Mouse (Mus musculus) testis, postnatal 10 days (tissue): Measurements from ENCODE around the gene Lrrc31.
"Not testable (repeated sequence)": the region's sequence is repeated elsewhere in the genome, so short reads cannot be mapped to it uniquely, and the experiment has no call there.

Source experiments
- DNase-seq: peaks from one replicate; pipeline ENCODE4 v3.0.0; 2021; ENCODE audit warnings: low spot score

Lrrc31 gene

GRCm38 (mm10) chr3:30699711-30700505, at the start of gene Lrrc31:
Lrrc31 (minus strand) TSS chr3:30699843.
- DNase-seq: not testable (repeated sequence)

GRCm38 (mm10) chr3:30748316-30748715, 48.7 kb upstream of the Lrrc31 start:
- no peak for DNase-seq

GRCm38 (mm10) chr3:30746006-30746405, 46.4 kb upstream of the Lrrc31 start, which contains the start of gene Samd7:
Samd7 (plus strand) TSS chr3:30746293.
- DNase-seq: no peak

- DNase-seq: no peak
These were observed 43.2 kb upstream of the Lrrc31 start for GRCm38 (mm10) chr3:30742891-30743290.

- peak; percentile 69 for DNase-seq
These were observed 41.7 kb upstream of the Lrrc31 start for GRCm38 (mm10) chr3:30741306-30741705.

GRCm38 (mm10) chr3:30736809-30737208, 37.2 kb upstream of the Lrrc31 start:
- no peak for DNase-seq

GRCm38 (mm10) chr3:30729046-30729445, 29.4 kb upstream of the Lrrc31 start:
- DNase-seq: no peak

- no peak for DNase-seq
These were observed 27.6 kb upstream of the Lrrc31 start for GRCm38 (mm10) chr3:30727209-30727608.

- peak; percentile 62 for DNase-seq
These were observed 25.9 kb upstream of the Lrrc31 start for GRCm38 (mm10) chr3:30725514-30725913.

GRCm38 (mm10) chr3:30724848-30725465, 25.3 kb upstream of the Lrrc31 start:
- DNase-seq: no peak

- no peak for DNase-seq
These were observed 24.6 kb upstream of the Lrrc31 start for GRCm38 (mm10) chr3:30724105-30724824.

GRCm38 (mm10) chr3:30723179-30723578, 23.5 kb upstream of the Lrrc31 start:
- no peak for DNase-seq

GRCm38 (mm10) chr3:30722461-30722860, 22.8 kb upstream of the Lrrc31 start:
- no peak for DNase-seq

GRCm38 (mm10) chr3:30722036-30722435, 22.4 kb upstream of the Lrrc31 start:
- no peak for DNase-seq

GRCm38 (mm10) chr3:30718649-30719048, 19.0 kb upstream of the Lrrc31 start:
- no peak for DNase-seq

GRCm38 (mm10) chr3:30713334-30713733, 13.7 kb upstream of the Lrrc31 start:
- DNase-seq: no peak

GRCm38 (mm10) chr3:30710191-30710590, 10.5 kb upstream of the Lrrc31 start:
- DNase-seq: no peak

GRCm38 (mm10) chr3:30706614-30707276, 7.1 kb upstream of the Lrrc31 start:
- no peak for DNase-seq

GRCm38 (mm10) chr3:30705977-30706376, 6.3 kb upstream of the Lrrc31 start:
- DNase-seq: no peak

- DNase-seq: no peak
These were observed 1.8 kb downstream of the Lrrc31 start for GRCm38 (mm10) chr3:30697891-30698290.

- peak; percentile 83 for DNase-seq
These were observed 3.3 kb downstream of the Lrrc31 start for GRCm38 (mm10) chr3:30696346-30696745.

GRCm38 (mm10) chr3:30695661-30696060, 4.0 kb downstream of the Lrrc31 start:
- DNase-seq: no peak
